Mouse (Mus musculus) kidney, adult 9 months (tissue): Measurements from ENCODE around the gene Mllt11.

Experiments used
- DNase-seq: peaks from one replicate; pipeline ENCODE4 v3.0.0; 2022

Mllt11 gene

GRCm38 (mm10) chr3:95231298-95232221, at the start of gene Mllt11:
Gene Mllt11 (minus strand): TSS chr3:95232171.
- DNase-seq = peak; percentile 60

GRCm38 (mm10) chr3:95281216-95282126, 49.5 kb upstream of the Mllt11 start, which contains the start of the genes Mindy1 and Prune1:
Gene Mindy1 (plus strand): TSS chr3:95281345.
Gene Prune1 (minus strand): TSS chr3:95282076.
- peak; percentile 99 for DNase-seq

GRCm38 (mm10) chr3:95280747-95281146, 48.8 kb upstream of the Mllt11 start:
- peak; percentile 56 for DNase-seq

- peak; percentile 47 for DNase-seq
Measured at GRCm38 (mm10) chr3:95277149-95277551, 45.2 kb upstream of the Mllt11 start.

GRCm38 (mm10) chr3:95276428-95276934, 44.5 kb upstream of the Mllt11 start:
- no peak for DNase-seq

GRCm38 (mm10) chr3:95275161-95275560, 43.2 kb upstream of the Mllt11 start:
- DNase-seq = no peak

- no peak for DNase-seq
Measured at GRCm38 (mm10) chr3:95274453-95274852, 42.5 kb upstream of the Mllt11 start.

GRCm38 (mm10) chr3:95273471-95273870, 41.5 kb upstream of the Mllt11 start:
- DNase-seq = no peak

GRCm38 (mm10) chr3:95270766-95271364, 38.9 kb upstream of the Mllt11 start:
- no peak for DNase-seq

GRCm38 (mm10) chr3:95269789-95270188, 37.8 kb upstream of the Mllt11 start:
- no peak for DNase-seq

GRCm38 (mm10) chr3:95267855-95268254, 35.9 kb upstream of the Mllt11 start:
- peak; percentile 76 for DNase-seq

GRCm38 (mm10) chr3:95266052-95266451, 34.1 kb upstream of the Mllt11 start:
- DNase-seq = no peak

- DNase-seq = no peak
Measured at GRCm38 (mm10) chr3:95264724-95265123, 32.8 kb upstream of the Mllt11 start.

GRCm38 (mm10) chr3:95263089-95263739, 31.2 kb upstream of the Mllt11 start:
- DNase-seq = peak; percentile 97

GRCm38 (mm10) chr3:95261975-95262374, 30.0 kb upstream of the Mllt11 start:
- DNase-seq = no peak

GRCm38 (mm10) chr3:95256931-95257330, 25.0 kb upstream of the Mllt11 start:
- DNase-seq = peak; percentile 76

GRCm38 (mm10) chr3:95250783-95251424, 18.9 kb upstream of the Mllt11 start, which contains the start of gene Bnipl:
Gene Bnipl (minus strand): TSS chr3:95251193.
- no peak for DNase-seq

- no peak for DNase-seq
Measured at GRCm38 (mm10) chr3:95250361-95250760, 18.4 kb upstream of the Mllt11 start.

- DNase-seq = no peak
Measured at GRCm38 (mm10) chr3:95247660-95248336, 15.8 kb upstream of the Mllt11 start.

- DNase-seq = peak; percentile 59
Measured at GRCm38 (mm10) chr3:95246465-95247231, 14.7 kb upstream of the Mllt11 start.
